Mouse (Mus musculus): ENCODE measurements around the gene Pttg1.

- TF ChIP-seq CTCF (IDR thresholded peaks at IDR 0.05; ENCODE audit: insufficient read depth, low read length) (no peak), POLR2A (IDR thresholded peaks at IDR 0.05; ENCODE audit: borderline replicate concordance, extremely low read depth, low read depth, low read length) (no peak)
Measured at GRCm38 (mm10) chr11:43434024-43434407, 8.0 kb upstream of the Pttg1 start.
